Mouse (Mus musculus) macrophage (primary cell): ENCODE results near the gene Gas2l1. TPM values are rescaled to one million over a fixed set of nuclear protein-coding genes. Genes with fewer than 3 reads are reported as not detected.
"Not testable (repeated sequence)": the region's sequence is repeated elsewhere in the genome, so short reads cannot be mapped to it uniquely, and the experiment has no call there.

Source experiments
- H3K27ac ChIP-seq: fragments of 350-480 bp; formaldehyde crosslinking; 2 replicates; pipeline ENCODE4 v1.9.0; 2021
- H3K36me3 ChIP-seq: fragments of 350-480 bp; formaldehyde crosslinking; 2 replicates; pipeline ENCODE4 v1.9.0; 2021; ENCODE audit errors: inconsistent target
- H3K4me3 ChIP-seq: fragments of 350-480 bp; formaldehyde crosslinking; 2 replicates; pipeline ENCODE4 v1.9.0; 2021; ENCODE audit errors: inconsistent target
- H3K79me2 ChIP-seq: fragments of 350-480 bp; formaldehyde crosslinking; 2 replicates; pipeline ENCODE4 v1.9.0; 2021; ENCODE audit errors: inconsistent target
- WGBS: methylation state at CpG from one replicate; pipeline ENCODE4 v1.1.7; 2026; ENCODE audit warnings: inconsistent platforms; ENCODE audit not compliant: missing documents; 5-methylcytosine and 5-hydroxymethylcytosine counted together
- polyA plus RNA-seq: library from polyadenylated mRNA; stranded (reverse); fragments of 250-400 nt; gene quantifications from 3 replicates; pipeline ENCODE4 v1.2.4, GENCODE M21; 2018; ENCODE audit warnings: inconsistent platforms

Gas2l1 gene
- polyA plus RNA-seq, 1 experiment from 2014 or later = 29.9 TPM

- 46% methylated on average over 2 of the region's 2 CpGs for WGBS
- Histone ChIP-seq H3K4me3 (no peak overlapping the region), H3K36me3 (peaks cover 67% of the 10 kb centered on the region), H3K27ac (no peak overlapping the region), H3K79me2 (peaks cover 100% of the 10 kb centered on the region)
These were observed 26.6 kb upstream of the Gas2l1 start for GRCm38 (mm10) chr11:5091706-5092105.

DNA sequence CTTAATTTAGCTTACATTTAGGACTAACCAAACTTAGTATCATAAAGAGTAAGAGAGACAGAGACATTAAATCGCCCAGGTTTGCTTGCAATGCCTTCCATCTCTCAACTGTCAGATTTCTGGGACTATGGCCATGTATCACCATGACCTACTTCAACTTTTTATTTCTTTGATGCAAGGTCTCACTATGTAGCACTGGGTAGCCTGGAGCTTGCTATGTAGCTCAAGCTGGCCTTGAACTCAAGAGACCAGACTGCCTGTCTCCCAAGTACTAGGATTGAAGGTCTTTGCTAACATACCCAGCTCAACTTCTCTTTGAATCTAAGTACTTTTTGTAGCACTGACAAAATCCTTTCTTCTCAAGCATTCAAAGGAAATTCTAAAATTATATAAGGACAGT, 24.0 kb upstream of the Gas2l1 start:
- Histone ChIP-seq H3K36me3 (peaks cover 93% of the 10 kb centered on the region), H3K4me3 (no peak overlapping the region), H3K79me2 (peaks cover 100% of the 10 kb centered on the region), H3K27ac (no peak overlapping the region)
- 100% methylated on average over 1 of the region's 1 CpGs for WGBS

GRCm38 (mm10) chr11:5076843-5077242, 11.7 kb upstream of the Gas2l1 start:
- Histone ChIP-seq H3K79me2 (peaks cover 72% of the 10 kb centered on the region), H3K36me3 (peaks cover 63% of the 10 kb centered on the region)
- not testable (repeated sequence) for H3K4me3 ChIP-seq, H3K27ac ChIP-seq
- 90% methylated on average over 2 of the region's 5 CpGs for WGBS

GRCm38 (mm10) chr11:5075760-5076159, 10.6 kb upstream of the Gas2l1 start:
- no peak overlapping the region for H3K4me3 ChIP-seq
- H3K27ac ChIP-seq = no peak overlapping the region
- H3K79me2 ChIP-seq = peaks cover 61% of the 10 kb centered on the region
- H3K36me3 ChIP-seq = peaks cover 63% of the 10 kb centered on the region

- H3K36me3 ChIP-seq = peaks cover 63% of the 10 kb centered on the region
- 85% methylated on average over 4 of the region's 4 CpGs for WGBS
- peaks cover 52% of the 10 kb centered on the region for H3K79me2 ChIP-seq
- H3K27ac ChIP-seq = no peak overlapping the region
- H3K4me3 ChIP-seq = no peak overlapping the region
These were observed 9.8 kb upstream of the Gas2l1 start for GRCm38 (mm10) chr11:5074882-5075281.

GRCm38 (mm10) chr11:5068126-5068971, 3.2 kb upstream of the Gas2l1 start:
- no peak overlapping the region for H3K4me3 ChIP-seq
- no peak overlapping the region for H3K27ac ChIP-seq
- peaks cover 18% of the 10 kb centered on the region; the same call in 1 of the 2 replicates for H3K79me2 ChIP-seq
- 84% methylated on average over 9 of the region's 9 CpGs for WGBS
- peaks cover 49% of the 10 kb centered on the region for H3K36me3 ChIP-seq

GRCm38 (mm10) chr11:5067063-5067462, 1.9 kb upstream of the Gas2l1 start:
- Histone ChIP-seq H3K79me2 (peaks cover 14% of the 10 kb centered on the region; the same call in 1 of the 2 replicates), H3K27ac (no peak overlapping the region), H3K36me3 (peaks cover 36% of the 10 kb centered on the region), H3K4me3 (no peak overlapping the region)

DNA sequence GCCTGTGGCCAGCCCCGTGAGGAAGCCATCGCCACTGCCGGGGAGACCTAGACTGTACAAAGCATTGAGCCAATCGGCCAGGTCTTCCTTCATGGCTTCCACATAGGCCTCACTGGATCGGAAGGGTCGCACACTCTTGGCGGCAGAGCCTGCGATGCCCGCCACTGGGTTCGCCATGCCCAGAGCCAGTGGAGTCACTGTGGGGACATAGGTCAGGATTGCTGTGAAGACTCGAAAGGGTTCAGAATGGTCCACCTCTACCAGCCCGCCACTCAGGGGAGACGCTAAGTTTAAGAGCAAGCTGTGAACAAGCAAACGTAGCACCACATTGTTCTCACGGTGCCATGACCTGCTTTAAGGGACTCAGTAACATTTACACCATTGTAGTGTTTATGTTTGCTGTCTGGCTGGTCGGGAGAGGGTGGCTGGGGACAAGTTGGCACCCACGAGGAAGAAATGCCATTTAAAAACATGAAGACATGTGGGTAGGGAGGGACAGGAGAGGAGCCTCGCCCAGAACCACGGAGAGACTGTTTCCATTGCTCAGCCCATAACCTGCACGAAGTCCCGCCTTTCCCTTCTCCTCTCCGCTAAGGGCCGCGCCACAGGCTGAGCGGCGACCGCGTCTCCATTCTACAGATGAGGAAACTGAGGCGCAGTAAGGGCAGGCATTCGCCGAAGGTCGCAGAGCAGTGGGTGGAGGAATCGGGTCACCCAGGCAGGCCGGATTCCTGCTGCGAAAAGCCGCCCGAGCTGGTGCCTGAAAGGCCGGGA, 658 bp downstream of the Gas2l1 start:
- H3K79me2 ChIP-seq = peaks cover 14% of the 10 kb centered on the region; the same call in 1 of the 2 replicates
- H3K27ac ChIP-seq = no peak overlapping the region
- H3K36me3 ChIP-seq = peaks cover 12% of the 10 kb centered on the region; the same call in 1 of the 2 replicates
- peak overlapping the region; percentile 52 for H3K4me3 ChIP-seq
- WGBS = 27% methylated on average over 34 of the region's 38 CpGs

- no peak overlapping the region; the same call in 1 of the 2 replicates for H3K4me3 ChIP-seq
- WGBS = 79% methylated on average over 29 of the region's 31 CpGs
- 0 out of 2 replicates have a peak, but pooled peaks cover 5% of the 10 kb centered on the region for H3K36me3 ChIP-seq
These were observed 1.4 kb downstream of the Gas2l1 start for GRCm38 (mm10) chr11:5063561-5064281.

GRCm38 (mm10) chr11:5062860-5063505, 2.1 kb downstream of the Gas2l1 start:
- Histone ChIP-seq H3K79me2 (peaks cover 14% of the 10 kb centered on the region; the same call in 1 of the 2 replicates), H3K36me3 (no peaks in the 10 kb centered on the region), H3K27ac (no peak overlapping the region), H3K4me3 (no peak overlapping the region)
- 83% methylated on average over 12 of the region's 13 CpGs for WGBS

More at GRCm38 (mm10) chr11:5063561-5064281, 1.4 kb downstream of the Gas2l1 start:
- H3K27ac ChIP-seq = no peak overlapping the region
- peaks cover 14% of the 10 kb centered on the region; the same call in 1 of the 2 replicates for H3K79me2 ChIP-seq

GRCm38 (mm10) chr11:5062326-5062725, 2.8 kb downstream of the Gas2l1 start:
- WGBS = 38% methylated on average over 13 of the region's 13 CpGs
- peaks cover 14% of the 10 kb centered on the region; the same call in 1 of the 2 replicates for H3K79me2 ChIP-seq
- H3K27ac ChIP-seq = no peak overlapping the region
- H3K4me3 ChIP-seq = no peak overlapping the region
- no peaks in the 10 kb centered on the region for H3K36me3 ChIP-seq

DNA sequence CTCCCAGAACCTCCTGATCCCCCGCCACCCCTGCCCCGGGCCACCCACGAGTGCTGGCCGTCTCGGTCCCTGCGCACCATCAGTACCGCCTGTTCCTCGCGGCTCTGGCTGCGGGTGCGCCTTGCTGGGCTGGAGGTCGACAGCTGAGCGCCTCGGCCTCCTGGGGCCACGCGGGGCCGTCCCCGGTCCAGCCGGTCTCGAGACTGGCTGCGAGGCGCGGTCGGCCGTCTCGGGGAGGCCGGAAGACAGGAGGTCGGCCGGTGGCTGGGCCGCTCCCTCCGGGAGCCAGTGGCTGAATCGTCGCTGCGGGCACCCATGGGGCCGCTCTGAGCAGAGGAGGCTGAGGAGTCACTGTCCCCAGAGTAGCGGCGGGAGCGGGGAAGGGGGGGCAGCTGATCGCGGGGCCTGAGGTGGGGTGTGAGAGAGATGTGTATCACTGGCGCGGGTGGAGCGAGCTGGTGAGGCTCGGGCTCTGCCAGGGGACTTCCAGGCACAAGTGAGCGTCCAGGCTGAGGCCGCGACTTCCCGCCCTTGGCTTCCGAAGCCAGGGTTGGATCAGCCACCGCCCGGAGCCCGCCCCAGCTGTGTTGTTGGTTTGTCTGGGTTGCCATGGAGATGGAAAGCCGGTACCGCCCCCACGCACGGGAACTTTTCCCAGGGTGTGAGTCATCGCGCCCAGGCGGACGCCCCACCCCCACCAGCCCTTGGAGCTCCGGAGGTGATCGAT, 3.6 kb downstream of the Gas2l1 start:
- Histone ChIP-seq H3K36me3 (no peaks in the 10 kb centered on the region), H3K79me2 (peaks cover 14% of the 10 kb centered on the region; the same call in 1 of the 2 replicates), H3K4me3 (no peak overlapping the region), H3K27ac (no peak overlapping the region)
- 7% methylated on average over 62 of the region's 62 CpGs for WGBS

DNA sequence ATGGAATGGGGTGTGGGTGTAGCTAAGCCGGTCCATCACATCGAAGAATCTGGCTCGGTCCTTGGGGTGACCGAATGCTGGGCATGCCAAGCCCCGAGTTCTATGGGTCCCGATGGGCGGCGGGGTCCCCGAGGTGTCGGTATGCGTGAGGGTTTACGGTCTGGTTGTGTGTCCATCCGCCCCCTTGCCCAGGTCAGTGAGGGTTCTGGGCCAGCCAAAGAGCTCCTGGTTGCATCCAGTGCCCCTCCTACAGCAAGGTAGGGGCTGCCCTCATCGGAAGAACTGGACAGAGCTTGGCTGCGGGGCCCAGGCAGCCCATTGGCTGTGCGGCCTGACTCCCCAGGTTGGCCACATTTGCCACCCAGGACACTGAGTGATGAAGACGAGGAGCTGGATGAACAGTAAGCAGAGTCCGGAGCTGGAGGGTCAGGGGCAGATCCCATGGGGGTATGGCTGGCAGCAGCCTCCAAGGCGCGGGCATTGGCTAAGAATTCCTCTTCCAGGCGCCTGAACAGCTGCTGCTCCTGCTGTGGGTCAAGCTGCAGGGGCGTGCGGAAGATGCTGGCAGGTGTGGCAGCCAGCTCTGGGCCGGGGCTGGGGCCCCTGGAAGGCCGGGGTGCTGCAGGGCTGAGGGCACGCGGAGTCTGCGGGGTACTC, 4.2 kb downstream of the Gas2l1 start:
- Histone ChIP-seq H3K4me3 (no peak overlapping the region), H3K27ac (no peak overlapping the region)

More for the DNA sequence above, 4.2 kb downstream of the Gas2l1 start:
- WGBS = 80% methylated on average over 25 of the region's 28 CpGs
- peaks cover 14% of the 10 kb centered on the region; the same call in 1 of the 2 replicates for H3K79me2 ChIP-seq
- no peaks in the 10 kb centered on the region for H3K36me3 ChIP-seq
